Mouse (Mus musculus) stomach, embryonic 15.5 days (tissue): ENCODE measurements around the gene Ttbk2. TPM values are rescaled to one million over a fixed set of nuclear protein-coding genes. Genes with fewer than 3 reads are reported as not detected.

Experiments used
- ATAC-seq: fragments of 200-750 bp; cut with Nextera tagmentation; 2 replicates; pipeline ENCODE4 v1.8.0; 2017; ENCODE audit warnings: low read depth, moderate number of reproducible peaks, moderate TSS enrichment; ENCODE audit not compliant: insufficient read depth, low FRiP score
- H3K27ac ChIP-seq: fragments of 300-500 bp; sonication (generic); 2 replicates; pipeline ENCODE4 v1.5.1; 2015; ENCODE audit warnings: mild to moderate bottlenecking, inconsistent platforms
- H3K27me3 ChIP-seq: fragments of 300-500 bp; sonication (generic); replicated peaks from 2 replicates; pipeline ENCODE4 v1.6.1; 2015; ENCODE audit warnings: inconsistent platforms
- H3K36me3 ChIP-seq: fragments of 300-500 bp; sonication (generic); 2 replicates; pipeline ENCODE4 v1.6.1; 2015; ENCODE audit warnings: inconsistent platforms
- H3K4me1 ChIP-seq: fragments of 300-500 bp; sonication (generic); 2 replicates; pipeline ENCODE4 v1.6.1; 2015; ENCODE audit warnings: inconsistent platforms
- H3K4me2 ChIP-seq: fragments of 300-500 bp; sonication (generic); 2 replicates; pipeline ENCODE4 v1.6.1; 2015; ENCODE audit warnings: mild to moderate bottlenecking, inconsistent platforms
- H3K4me3 ChIP-seq: fragments of 300-500 bp; sonication (generic); replicated peaks from 2 replicates; pipeline ENCODE4 v1.5.1; 2015; ENCODE audit warnings: inconsistent platforms
- H3K9ac ChIP-seq: fragments of 300-500 bp; sonication (generic); 2 replicates; pipeline ENCODE4 v1.6.1; 2015; ENCODE audit warnings: inconsistent platforms
- H3K9me3 ChIP-seq: fragments of 300-500 bp; sonication (generic); 2 replicates; pipeline ENCODE4 v1.6.1; 2016; ENCODE audit warnings: inconsistent platforms
- WGBS: fragments of 180-500 bp; shearing (Covaris S2); methylation state at CpG from one replicate; pipeline ENCODE4 v1.1.7; 2015; 5-methylcytosine and 5-hydroxymethylcytosine counted together
- polyA plus RNA-seq: library from polyadenylated mRNA; unstranded; fragments of >200 nt; fragmentation: Nextera tagmentation; extraction: Ambion mirVana; gene quantifications from 2 replicates; pipeline ENCODE4 v1.2.1, GENCODE M21; 2015

Gene Ttbk2
- polyA plus RNA-seq, 1 experiment from 2014 or later = 2.9 TPM

GRCm38 (mm10) chr2:120707041-120707440, 143.4 kb downstream of the Ttbk2 start:
- Histone ChIP-seq H3K27ac (no peak overlapping the region), H3K4me1 (no peaks in the 10 kb centered on the region), H3K36me3 (peaks cover 7% of the 10 kb centered on the region; the same call in 1 of the 2 replicates), H3K9ac (no peak overlapping the region), H3K9me3 (no peaks in the 10 kb centered on the region), H3K4me3 (no peak overlapping the region), H3K4me2 (no peak overlapping the region), H3K27me3 (no peaks in the 10 kb centered on the region)
- ATAC-seq = no peak

DNA sequence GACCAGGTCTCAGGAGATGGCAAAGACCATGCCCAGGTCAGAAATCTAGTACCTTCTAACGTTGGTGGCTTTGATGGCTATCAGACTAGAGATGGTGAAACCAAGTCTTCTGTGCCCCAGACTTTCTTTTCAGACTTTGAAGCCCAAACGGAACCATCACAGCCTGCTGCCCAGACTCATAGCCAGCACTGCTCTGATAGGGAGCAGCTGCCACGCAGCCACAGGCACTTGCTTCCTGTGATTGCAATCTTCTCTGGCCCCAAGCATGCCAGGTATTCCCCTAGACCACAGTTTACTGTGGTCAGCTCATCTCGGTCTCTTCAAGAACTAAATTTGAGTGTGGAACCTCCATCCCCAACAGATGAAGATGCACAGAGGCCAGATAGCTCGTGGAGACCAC, 147.7 kb downstream of the Ttbk2 start:
- no peak overlapping the region for H3K4me3 ChIP-seq
- ATAC-seq = no peak
- WGBS = 71% methylated on average over 5 of the region's 5 CpGs

GRCm38 (mm10) chr2:120700379-120700885, 150.0 kb downstream of the Ttbk2 start:
- Histone ChIP-seq H3K9ac (no peak overlapping the region), H3K36me3 (peaks cover 11% of the 10 kb centered on the region; the same call in 1 of the 2 replicates), H3K4me1 (no peaks in the 10 kb centered on the region), H3K4me3 (no peak overlapping the region), H3K4me2 (no peak overlapping the region), H3K9me3 (no peaks in the 10 kb centered on the region), H3K27me3 (no peaks in the 10 kb centered on the region), H3K27ac (no peak overlapping the region)
- ATAC-seq = no peak
- 85% methylated on average over 3 of the region's 3 CpGs for WGBS

More for the DNA sequence above, 147.7 kb downstream of the Ttbk2 start:
- no peaks in the 10 kb centered on the region for H3K4me1 ChIP-seq
- H3K9me3 ChIP-seq = no peaks in the 10 kb centered on the region
- H3K9ac ChIP-seq = no peak overlapping the region
- peaks cover 11% of the 10 kb centered on the region; the same call in 1 of the 2 replicates for H3K36me3 ChIP-seq
- no peak overlapping the region for H3K4me2 ChIP-seq
- no peak overlapping the region for H3K27ac ChIP-seq
- H3K27me3 ChIP-seq = no peaks in the 10 kb centered on the region

GRCm38 (mm10) chr2:120697767-120698166, 152.6 kb downstream of the Ttbk2 start:
- peaks cover 13% of the 10 kb centered on the region; the same call in 1 of the 2 replicates for H3K36me3 ChIP-seq
- no peak overlapping the region for H3K4me2 ChIP-seq
- no peaks in the 10 kb centered on the region for H3K27me3 ChIP-seq
- H3K9ac ChIP-seq = no peak overlapping the region
- no peaks in the 10 kb centered on the region for H3K4me1 ChIP-seq
- H3K4me3 ChIP-seq = no peak overlapping the region
- 76% methylated on average over 5 of the region's 5 CpGs for WGBS
- ATAC-seq = peak; percentile 53; the same call in 1 of the 2 replicates
- no peaks in the 10 kb centered on the region for H3K9me3 ChIP-seq
- H3K27ac ChIP-seq = no peak overlapping the region

Other genes with a start within 250 kb of the Ttbk2 start
- 21.7 and 23.0 TPM in 2 replicates for gene Haus2, start 241.2 kb downstream of the Ttbk2 start, polyA plus RNA-seq
- 17.8 and 19.9 TPM in 2 replicates for gene Lrrc57, start 241.1 kb downstream of the Ttbk2 start, polyA plus RNA-seq
- 4.3 and 4.4 TPM in 2 replicates for gene Stard9, start 221.5 kb downstream of the Ttbk2 start, polyA plus RNA-seq
- gene Cdan1, start 476 bp downstream of the Ttbk2 start, polyA plus RNA-seq = 4.9 and 5.5 TPM in 2 replicates
- 21.5 and 22.9 TPM in 2 replicates for gene Ubr1, start 120.1 kb upstream of the Ttbk2 start, polyA plus RNA-seq
- 3.5 and 4.9 TPM in 2 replicates for gene Tmem62, start 126.4 kb upstream of the Ttbk2 start, polyA plus RNA-seq
- gene Ccndbp1, start 157.8 kb upstream of the Ttbk2 start, polyA plus RNA-seq = 33.6 and 35.0 TPM in 2 replicates
- 6.0 and 12.2 TPM in 2 replicates for gene Epb42, start 186.5 kb upstream of the Ttbk2 start, polyA plus RNA-seq
- gene Tgm5, start 235.2 kb upstream of the Ttbk2 start, polyA plus RNA-seq = 0.17 and 0.31 TPM in 2 replicates